Mouse (Mus musculus) gonadal fat pad, adult 2 months (tissue): ENCODE data around the gene Kcnip3. TPM values are rescaled to one million over a fixed set of nuclear protein-coding genes. Genes with fewer than 3 reads are reported as not detected.
A peak's percentile ranks its signal among the peaks of the same experiment; 100 is the strongest.

Experiments used
- DNase-seq: peaks from one replicate; pipeline ENCODE4 v3.0.0-alpha.2; 2012; ENCODE audit warnings: low read depth
- polyA plus RNA-seq: library from polyadenylated mRNA; depleted of rRNA; stranded (reverse); fragments of >200 nt; gene quantifications from 2 replicates; pipeline ENCODE4 v1.2.3, GENCODE M21; 2012

The Kcnip3 gene
- polyA plus RNA-seq, 1 experiment, result 33.4 TPM

DNA sequence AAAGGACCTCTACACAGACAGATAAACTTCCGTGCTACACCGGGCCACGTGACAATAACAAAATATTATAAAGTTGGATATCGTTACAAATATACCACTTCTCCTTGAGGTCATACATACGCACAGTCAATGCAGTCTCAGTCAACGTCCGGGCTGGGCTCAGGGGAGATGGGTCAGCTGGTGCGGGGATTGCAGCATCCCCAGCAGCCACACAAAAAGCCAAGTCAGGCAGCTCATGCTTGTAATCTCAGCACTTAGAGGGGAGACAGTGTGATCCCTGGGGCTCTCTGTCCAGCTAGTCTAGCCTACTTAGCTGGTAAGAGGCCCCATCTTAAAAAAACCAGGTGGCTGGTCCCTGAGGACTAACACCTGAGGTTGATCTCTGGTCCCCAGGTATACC is 50.6 kb downstream of the Kcnip3 start:
- DNase-seq, result no peak

GRCm38 (mm10) chr2:127470661-127471060 is 51.2 kb downstream of the Kcnip3 start:
- no peak for DNase-seq

- no peak for DNase-seq
These were observed 51.7 kb downstream of the Kcnip3 start for GRCm38 (mm10) chr2:127470183-127470582.

DNA sequence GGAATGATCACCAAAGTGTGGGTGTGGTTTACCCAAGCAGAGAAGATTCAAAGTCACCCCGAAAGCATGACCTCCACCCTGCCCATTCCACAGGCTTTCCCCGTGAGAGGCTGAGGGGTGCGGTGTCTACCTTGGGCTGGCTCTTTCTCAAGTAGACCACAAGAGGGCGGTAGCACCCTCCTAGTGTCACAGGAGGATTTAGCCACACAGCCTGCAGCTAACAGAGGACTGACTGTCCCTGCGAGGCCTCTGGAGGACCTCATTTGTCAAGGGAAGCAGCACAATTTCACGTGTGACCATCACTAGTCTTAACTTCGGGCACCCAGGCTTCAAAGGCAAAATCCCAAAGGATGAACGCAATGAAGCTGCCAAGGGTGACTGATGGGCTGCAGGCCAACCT is 59.6 kb downstream of the Kcnip3 start:
- DNase-seq, result no peak

DNA sequence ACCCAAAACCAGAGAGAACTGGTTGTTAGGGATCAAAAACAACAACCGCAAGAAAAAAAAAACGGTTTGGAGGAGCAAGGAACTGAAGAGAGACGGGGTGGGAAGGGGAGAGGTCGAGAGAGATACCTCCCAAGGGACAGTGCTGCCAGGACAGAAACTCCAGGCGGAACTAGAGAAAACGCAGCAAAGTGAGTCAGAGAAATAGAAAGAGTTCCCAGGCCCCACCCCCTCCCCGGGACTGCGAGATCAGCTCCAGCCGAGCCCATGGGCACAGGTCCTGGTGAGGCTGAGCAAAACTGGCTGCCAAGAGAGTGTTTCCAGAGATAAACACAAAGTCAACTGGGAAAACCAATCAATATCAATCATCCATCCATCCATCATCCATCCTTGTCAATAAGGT is 60.5 kb downstream of the Kcnip3 start:
- DNase-seq, result no peak

GRCm38 (mm10) chr2:127459341-127459740 is 62.6 kb downstream of the Kcnip3 start:
- no peak for DNase-seq

DNA sequence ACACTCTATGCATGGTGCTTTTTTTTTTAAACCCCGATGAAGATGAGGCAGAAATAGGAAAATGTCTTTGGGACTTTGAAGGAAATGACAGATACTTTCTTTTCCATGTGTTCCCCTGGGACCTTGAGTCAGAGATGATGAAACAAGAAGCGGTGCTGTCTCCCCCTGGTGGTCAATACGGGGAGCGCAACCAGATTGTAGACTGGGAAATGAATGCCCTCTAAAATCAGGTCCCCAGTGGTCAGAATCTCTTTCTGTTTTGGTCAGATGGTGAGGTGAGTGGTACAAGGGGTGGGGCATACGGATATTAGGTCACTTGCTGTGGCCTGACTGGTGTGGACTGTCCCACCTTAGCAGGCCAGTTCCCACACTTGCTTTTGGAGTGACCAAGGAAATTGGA is 68.1 kb downstream of the Kcnip3 start:
- DNase-seq, result no peak

GRCm38 (mm10) chr2:127453141-127453540 is 68.8 kb downstream of the Kcnip3 start:
- no peak for DNase-seq

DNA sequence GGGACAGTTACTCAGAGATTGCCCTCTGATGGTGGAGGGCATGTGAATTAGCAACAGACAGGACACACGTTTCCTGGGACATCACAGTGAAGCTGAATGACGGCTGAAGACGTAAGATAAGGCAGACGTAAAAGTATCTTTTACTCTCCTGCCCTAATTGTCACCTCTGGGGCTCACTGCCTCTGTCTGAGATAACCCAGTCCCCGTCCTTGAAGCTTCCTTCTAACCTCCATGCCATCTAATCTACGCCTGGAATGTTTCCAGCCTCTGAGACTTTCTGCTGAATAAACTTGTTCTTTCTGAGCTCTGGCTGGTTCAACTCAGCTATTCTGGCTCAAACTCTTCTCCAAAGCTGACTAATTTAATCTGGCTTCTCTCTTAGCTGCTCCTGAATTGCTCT is 70.1 kb downstream of the Kcnip3 start:
- no peak for DNase-seq

DNA sequence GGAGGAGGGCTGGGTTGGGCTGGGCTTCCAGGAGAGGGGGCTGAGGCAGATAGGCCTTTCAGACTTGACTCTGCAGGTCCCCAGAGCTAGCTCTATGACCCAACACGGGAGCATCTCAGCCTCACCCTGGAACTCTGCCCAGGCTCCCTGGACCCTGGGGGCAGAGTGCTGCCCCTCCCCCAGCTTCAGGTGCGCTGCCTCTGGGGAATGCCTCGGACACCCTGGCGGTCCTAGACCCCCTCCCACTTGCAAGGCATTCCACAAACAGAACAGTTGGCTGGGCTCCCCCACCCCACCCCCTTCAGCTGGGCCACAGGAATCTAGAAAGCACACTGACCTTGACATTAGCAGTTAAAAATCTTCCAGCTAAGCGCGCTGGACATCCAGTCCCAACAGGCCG is 72.2 kb downstream of the Kcnip3 start:
- DNase-seq, result no peak

GRCm38 (mm10) chr2:127446847-127447246 is 75.0 kb downstream of the Kcnip3 start:
- DNase-seq, result no peak

- DNase-seq, result peak; percentile 56
These were observed 77.7 kb downstream of the Kcnip3 start, which contains the start of gene Fahd2a for GRCm38 (mm10) chr2:127444055-127444789. TSS of gene Fahd2a (minus strand) at chr2:127444565.

GRCm38 (mm10) chr2:127437697-127438096 is 84.2 kb downstream of the Kcnip3 start:
- no peak for DNase-seq

GRCm38 (mm10) chr2:127435554-127435953 is 86.3 kb downstream of the Kcnip3 start:
- DNase-seq, result no peak

- DNase-seq, result no peak
These were observed 86.8 kb downstream of the Kcnip3 start for GRCm38 (mm10) chr2:127435135-127435534.

DNA sequence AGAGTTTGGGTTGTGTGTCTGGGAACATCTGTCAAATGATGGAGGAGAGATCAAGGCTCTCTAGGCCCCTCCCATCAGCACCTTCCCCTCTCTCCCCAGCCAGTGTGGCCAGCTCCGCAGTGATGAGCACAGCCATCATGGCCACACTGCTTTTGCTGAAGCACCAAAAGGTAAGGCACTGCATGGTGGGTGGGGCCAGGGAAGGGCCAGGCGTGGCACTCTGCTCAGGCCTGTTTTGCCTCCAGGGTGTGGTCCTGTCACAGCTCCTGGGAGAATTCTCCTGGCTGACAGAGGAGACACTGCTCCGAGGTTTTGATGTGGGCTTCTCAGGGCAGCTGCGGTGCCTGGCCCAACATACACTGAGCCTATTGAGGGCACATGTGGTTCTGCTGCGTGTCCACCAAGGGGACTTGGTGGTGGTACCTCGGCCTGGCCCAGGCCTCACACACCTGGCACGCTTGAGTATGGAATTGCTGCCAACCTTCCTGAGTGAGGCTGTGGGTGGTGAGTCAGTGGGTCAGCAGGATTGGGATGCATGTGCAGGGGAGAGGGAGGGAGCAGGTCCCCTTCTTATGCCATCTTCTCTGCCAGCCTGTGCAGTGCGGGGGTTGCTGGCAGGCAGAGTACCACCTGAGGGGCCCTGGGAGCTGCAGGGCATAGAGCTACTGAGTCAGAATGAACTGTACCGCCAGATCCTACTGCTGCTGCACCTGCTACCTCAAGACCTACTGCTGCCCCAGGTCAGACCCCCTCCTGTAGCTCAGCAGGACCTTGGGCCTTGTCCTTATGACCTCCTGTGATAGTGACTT is 88.2 kb downstream of the Kcnip3 start:
- no peak for DNase-seq

DNA sequence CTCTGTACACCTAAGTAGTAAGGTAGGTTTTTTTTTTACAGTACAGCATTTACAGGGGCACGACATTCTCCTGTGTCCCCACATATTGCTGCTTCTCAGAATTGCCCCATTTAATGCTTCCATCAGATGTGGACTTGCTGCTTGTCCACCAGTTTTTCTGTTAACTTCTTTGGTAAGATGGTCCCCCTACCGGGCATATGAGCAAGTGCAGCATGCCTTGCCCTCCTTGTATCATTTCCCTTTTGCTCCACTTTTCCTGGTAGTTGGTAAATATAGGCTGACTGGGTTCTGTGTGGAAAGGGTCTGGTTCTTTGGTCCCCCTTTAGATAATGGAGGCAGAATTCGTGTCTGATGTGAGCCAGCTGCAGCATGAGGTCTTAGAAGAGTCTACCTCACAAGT is 91.7 kb downstream of the Kcnip3 start:
- no peak for DNase-seq

- DNase-seq, result no peak
These were observed 96.9 kb downstream of the Kcnip3 start, which contains the start of gene Gpat2 for GRCm38 (mm10) chr2:127424977-127425376. TSS of gene Gpat2 (plus strand) at chr2:127425199.

DNA sequence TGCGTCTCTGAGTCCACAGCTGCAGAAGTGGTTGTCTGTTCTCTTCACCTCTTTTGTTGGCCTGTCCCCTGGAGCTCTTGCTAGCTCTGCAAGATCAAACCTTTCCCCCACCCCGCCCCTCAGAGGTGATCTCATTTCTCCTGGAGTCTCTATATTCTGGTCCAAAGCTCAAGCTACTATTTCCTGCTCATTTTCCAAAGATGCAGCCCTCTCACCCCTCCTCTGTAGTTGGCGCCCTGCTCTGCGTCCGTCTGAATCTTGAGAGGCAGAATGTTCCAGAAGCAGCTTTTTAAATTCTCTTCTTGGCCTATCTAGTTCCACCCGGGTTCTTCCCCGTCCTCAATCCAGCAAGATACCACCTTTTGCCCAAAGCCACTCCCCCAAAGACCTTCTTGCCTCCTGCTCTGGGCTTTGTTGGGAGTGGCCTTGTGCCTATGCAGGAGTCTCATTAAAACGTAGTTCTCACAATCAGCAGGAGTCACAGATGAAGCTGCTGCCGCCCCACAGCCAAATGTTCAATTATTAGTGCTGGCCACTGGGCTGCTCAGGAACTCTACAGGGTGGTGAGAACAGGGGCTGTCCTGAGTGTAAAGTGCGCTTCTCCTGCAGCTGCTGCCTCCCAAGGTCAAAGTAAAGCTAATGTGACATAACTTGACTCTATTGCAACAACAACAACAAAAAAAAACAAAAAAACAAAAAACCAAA is 103.5 kb downstream of the Kcnip3 start:
- no peak for DNase-seq

GRCm38 (mm10) chr2:127416706-127417105 is 105.2 kb downstream of the Kcnip3 start:
- DNase-seq, result no peak

- no peak for DNase-seq
These were observed 106.1 kb downstream of the Kcnip3 start for GRCm38 (mm10) chr2:127415806-127416205.

DNA sequence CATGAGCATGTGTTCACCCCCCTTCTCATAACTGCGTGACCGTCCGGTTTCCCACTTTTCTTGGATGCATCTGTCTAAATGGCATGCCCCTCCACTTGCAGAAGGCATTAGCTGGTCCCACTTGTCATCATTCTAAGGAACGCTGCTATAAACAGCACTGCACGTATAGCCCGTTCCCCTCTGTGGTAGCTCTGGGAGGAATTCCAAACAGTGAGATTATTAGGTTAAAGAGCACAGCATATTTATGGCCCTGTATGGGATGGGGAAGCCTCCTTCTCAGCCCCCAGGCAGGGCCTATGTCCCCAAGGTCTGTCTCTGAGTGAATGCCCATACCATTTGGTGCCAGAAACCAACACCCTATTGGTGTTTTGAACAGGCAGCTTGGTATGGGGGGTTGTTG is 110.8 kb downstream of the Kcnip3 start:
- DNase-seq, result no peak
